Mouse (Mus musculus) heart, postnatal 25 days (tissue): ENCODE results near the gene Oosp1. TPM values are rescaled to one million over a fixed set of nuclear protein-coding genes. Genes with fewer than 3 reads are reported as not detected.

Experiments
- DNase-seq: peaks from one replicate; pipeline ENCODE4 v3.0.0; 2022; ENCODE audit warnings: low spot score
- intact Hi-C: fragments of 180-260 bp; cut with DNase I; formaldehyde crosslinking; loops from one replicate; pipeline ENCODE4 v1.15.1; 2025
- total RNA-seq, 2 experiments: library from RNA; stranded (reverse); gene quantifications; 2 replicates each; pipeline ENCODE4 v1.2.3; 2021

Gene Oosp1
- total RNA-seq, 2 experiments from 2014 or later: not detected

DNA sequence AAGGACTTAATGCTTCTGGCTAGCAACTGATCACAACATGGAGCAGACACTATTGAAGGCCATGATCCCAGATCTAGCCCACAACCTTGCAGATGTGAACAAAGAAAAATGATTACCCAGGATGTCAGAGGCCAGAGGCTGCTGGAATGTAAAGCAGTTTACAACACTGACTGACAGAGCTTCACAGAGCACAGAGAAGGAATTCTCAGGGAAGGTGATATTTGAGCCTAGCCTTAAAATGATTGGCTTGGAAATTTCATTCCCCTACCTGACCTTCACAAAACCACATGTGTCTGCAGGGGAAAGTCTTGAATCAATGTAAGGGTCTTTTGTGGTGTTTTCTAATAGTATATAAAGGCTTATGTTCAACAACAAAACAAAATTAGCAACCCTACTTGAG is 66.2 kb downstream of the Oosp1 start:
- intact Hi-C loops: no loop called here
- DNase-seq: no peak

DNA sequence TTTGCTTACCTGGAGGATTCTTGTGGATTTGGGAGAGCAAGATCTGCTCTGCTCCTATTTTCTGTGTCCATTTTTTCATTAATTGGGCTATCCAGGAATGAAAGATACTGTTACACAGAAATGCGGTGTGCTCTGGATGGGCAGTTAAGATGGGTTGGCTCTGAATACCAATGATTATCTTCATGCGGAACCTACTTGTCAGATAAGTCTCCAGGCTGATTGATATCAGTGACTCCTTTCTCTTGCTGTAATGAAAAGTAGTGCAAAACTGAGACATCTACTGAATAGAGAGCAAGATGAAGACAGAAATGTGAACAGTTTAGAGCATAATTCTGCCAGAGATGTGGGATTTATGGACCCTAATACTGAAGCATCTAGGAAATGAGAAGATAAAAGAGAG is 67.4 kb downstream of the Oosp1 start, which contains the start of gene Ms4a2:
TSS of gene Ms4a2 (minus strand) at position 169 of the 400 bp plus-strand sequence.
- intact Hi-C loops: no loop called here
- DNase-seq: no peak

DNA sequence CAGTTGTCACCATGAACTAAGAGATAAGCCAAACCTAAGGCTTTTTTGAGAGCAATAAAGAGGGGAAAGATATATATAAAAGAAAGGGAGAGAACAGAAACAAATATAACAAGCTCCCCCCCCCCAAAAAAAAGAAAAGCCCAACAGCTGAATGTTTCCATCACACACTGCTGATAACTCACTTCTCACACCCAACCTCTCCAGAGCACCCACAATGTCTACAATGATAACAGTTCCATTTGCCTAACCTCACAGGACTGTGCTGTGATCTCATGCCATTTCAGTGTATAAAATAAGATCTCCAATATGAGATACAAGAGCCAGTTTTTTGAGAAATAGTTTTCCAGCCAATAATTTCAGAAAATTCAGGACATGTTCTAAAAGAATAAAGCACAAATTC is 73.0 kb downstream of the Oosp1 start:
- intact Hi-C loops: no loop called here
- no peak for DNase-seq

Other genes starting within 250 kb of the Oosp1 start
- under 1 TPM; 0.36 to 0.56 TPM for gene Ms4a4b, start 247.6 kb downstream of the Oosp1 start, total RNA-seq
- 10 to 100 TPM in 1 of 2 experiments, 1 to 10 TPM in 1; 8.9 to 10.1 TPM for gene Ms4a6c, start 221.8 kb downstream of the Oosp1 start, total RNA-seq
- gene Gm8369, start 205.2 kb downstream of the Oosp1 start, total RNA-seq: not detected
- 1 to 10 TPM; 5.7 to 6.1 TPM for gene Ms4a6b, start 174.6 kb downstream of the Oosp1 start, total RNA-seq
- 10 to 100 TPM in 1 of 2 experiments, 1 to 10 TPM in 1; 5.6 to 10.3 TPM for gene Ms4a4d, start 154.3 kb downstream of the Oosp1 start, total RNA-seq
- 1 to 10 TPM; 2.8 to 3.4 TPM for gene Ms4a6d, start 86.3 kb downstream of the Oosp1 start, total RNA-seq
- under 1 TPM in 1 of 2 experiments, not detected in 1; 0.20 TPM for gene Ms4a2, start 67.4 kb downstream of the Oosp1 start, total RNA-seq
- gene Ms4a3, start 50.3 kb downstream of the Oosp1 start, total RNA-seq: not detected
- gene Oosp2, start 30.6 kb downstream of the Oosp1 start, total RNA-seq: not detected
- not detected for gene Oosp3, start 5.9 kb upstream of the Oosp1 start, total RNA-seq
- gene Gif, start 56.4 kb upstream of the Oosp1 start, total RNA-seq: not detected
- 100 to 1,000 TPM; 103 to 108 TPM for gene Mrpl16, start 79.2 kb upstream of the Oosp1 start, total RNA-seq
- gene Stx3, start 128.3 kb upstream of the Oosp1 start, total RNA-seq: 1 to 10 TPM; 3.1 to 4.1 TPM
- not detected for gene Olfr1417, start 148.1 kb upstream of the Oosp1 start, total RNA-seq
- gene Olfr1418, start 169.9 kb upstream of the Oosp1 start, total RNA-seq: not detected
- gene Olfr1419, start 184.0 kb upstream of the Oosp1 start, total RNA-seq: not detected
- not detected for gene Olfr1420, start 195.4 kb upstream of the Oosp1 start, total RNA-seq
- gene Patl1, start 221.2 kb upstream of the Oosp1 start, total RNA-seq: 10 to 100 TPM; 25.1 to 25.7 TPM